Mouse (Mus musculus): ENCODE data around the gene Nek7. TPM values are rescaled to one million over a fixed set of nuclear protein-coding genes. Genes with fewer than 3 reads are reported as not detected.
A peak's percentile ranks its signal among the peaks of the same experiment; 100 is the strongest.

Gene Nek7
- polyA plus RNA-seq, 1 experiment from 2014 or later: 16.0 TPM

DNA sequence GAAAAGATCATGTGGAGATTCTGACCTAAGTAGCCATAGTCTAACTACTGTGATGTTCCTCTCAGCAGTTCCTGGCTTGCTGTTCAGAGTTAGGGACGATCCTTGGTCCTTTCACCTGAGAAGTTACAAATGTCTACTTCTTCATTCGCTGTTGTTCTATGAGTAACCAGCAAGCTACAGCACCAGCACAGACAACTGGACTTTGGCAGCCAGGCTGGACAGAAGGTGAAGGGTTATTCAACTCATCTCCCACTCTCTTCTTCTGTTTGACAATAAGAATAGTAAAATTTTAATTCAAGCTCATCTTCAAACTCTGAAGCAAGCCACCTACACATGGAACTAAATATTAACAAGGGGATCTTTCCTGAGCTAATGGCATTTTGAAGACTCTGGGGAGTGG, 33.0 kb downstream of the Nek7 start:
- H3K27me3 ChIP-seq: no peaks in the 10 kb centered on the region
- no peaks in the 10 kb centered on the region for H3K9me3 ChIP-seq (replicated peaks)
- no peak overlapping the region for H3K9ac ChIP-seq
- H3K4me2 ChIP-seq: no peak overlapping the region
- peaks cover 3% of the 10 kb centered on the region; the same call in 1 of the 2 replicates for H3K4me1 ChIP-seq (replicated peaks)
- no peak for ATAC-seq (ENCODE audit: insufficient read depth)
- no peak overlapping the region for H3K27ac ChIP-seq (replicated peaks)
- H3K36me3 ChIP-seq (replicated peaks): no peaks in the 10 kb centered on the region
- 67% methylated on average over 2 of the region's 2 CpGs for WGBS (ENCODE audit: insufficient replicate concordance)
- H3K4me3 ChIP-seq (replicated peaks): no peak overlapping the region

DNA sequence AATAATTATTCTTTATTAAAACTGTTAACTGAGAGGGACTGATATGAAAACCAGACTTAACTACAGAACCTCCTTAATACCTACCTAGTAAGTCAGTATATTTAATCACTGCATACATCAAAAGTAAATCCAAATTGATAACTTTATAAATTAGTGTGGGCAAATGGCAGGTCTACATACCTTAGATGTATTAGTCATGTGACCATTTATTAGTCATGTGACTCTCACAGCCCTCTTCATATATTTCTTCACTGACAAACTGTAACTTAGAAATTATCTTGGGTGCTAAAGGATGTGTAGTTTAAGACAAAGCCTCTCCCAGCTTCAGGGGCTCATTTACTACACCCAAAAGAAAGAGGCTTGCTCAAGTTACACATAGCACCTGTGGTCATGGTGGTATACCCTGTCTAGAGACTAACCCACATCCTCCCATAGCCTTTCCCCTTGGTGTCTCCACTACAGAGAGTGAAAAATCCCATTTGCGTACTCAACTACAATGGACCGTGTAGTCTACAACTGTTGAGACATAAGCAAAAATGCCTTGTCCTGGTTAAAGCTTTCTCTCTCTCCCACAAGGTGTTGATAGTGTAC, 35.4 kb downstream of the Nek7 start:
- 95% methylated on average over 2 of the region's 2 CpGs for WGBS (ENCODE audit: insufficient replicate concordance)
- no peak overlapping the region for H3K27ac ChIP-seq (replicated peaks)
- no peak overlapping the region for H3K9ac ChIP-seq
- no peaks in the 10 kb centered on the region for H3K9me3 ChIP-seq (replicated peaks)
- no peaks in the 10 kb centered on the region for H3K27me3 ChIP-seq
- H3K4me2 ChIP-seq: no peak overlapping the region
- no peaks in the 10 kb centered on the region for H3K36me3 ChIP-seq (replicated peaks)
- no peak for ATAC-seq (ENCODE audit: insufficient read depth)
- H3K4me1 ChIP-seq (replicated peaks): peaks cover 16% of the 10 kb centered on the region
- no peak overlapping the region for H3K4me3 ChIP-seq (replicated peaks)

DNA sequence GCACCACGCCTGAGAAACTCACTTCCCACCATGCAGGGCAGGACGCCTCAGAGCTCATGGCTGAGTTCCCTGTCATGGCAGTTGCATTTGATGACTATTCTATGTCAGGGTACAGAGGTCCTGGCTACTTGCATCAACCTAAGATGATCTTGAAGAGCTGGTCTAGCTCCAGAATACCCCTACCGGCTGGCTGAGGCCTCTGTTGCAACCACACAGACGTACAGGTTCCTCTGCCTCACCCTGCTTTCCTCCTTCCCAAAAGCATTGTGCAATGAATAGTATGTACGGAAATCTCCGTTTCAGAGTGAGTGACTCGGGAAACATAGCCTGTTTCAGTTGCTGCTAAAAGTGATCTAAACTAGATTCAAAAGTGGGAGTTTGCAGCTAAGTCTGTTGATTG, 37.7 kb downstream of the Nek7 start:
- no peak for ATAC-seq (ENCODE audit: insufficient read depth)
- Histone ChIP-seq H3K4me2 (no peak overlapping the region), H3K4me3 (replicated peaks) (no peak overlapping the region), H3K27ac (replicated peaks) (no peak overlapping the region), H3K9ac (no peak overlapping the region), H3K36me3 (replicated peaks) (no peaks in the 10 kb centered on the region), H3K9me3 (replicated peaks) (no peaks in the 10 kb centered on the region), H3K4me1 (replicated peaks) (peaks cover 21% of the 10 kb centered on the region), H3K27me3 (no peaks in the 10 kb centered on the region)
- WGBS (ENCODE audit: insufficient replicate concordance): 64% methylated on average over 7 of the region's 7 CpGs

DNA sequence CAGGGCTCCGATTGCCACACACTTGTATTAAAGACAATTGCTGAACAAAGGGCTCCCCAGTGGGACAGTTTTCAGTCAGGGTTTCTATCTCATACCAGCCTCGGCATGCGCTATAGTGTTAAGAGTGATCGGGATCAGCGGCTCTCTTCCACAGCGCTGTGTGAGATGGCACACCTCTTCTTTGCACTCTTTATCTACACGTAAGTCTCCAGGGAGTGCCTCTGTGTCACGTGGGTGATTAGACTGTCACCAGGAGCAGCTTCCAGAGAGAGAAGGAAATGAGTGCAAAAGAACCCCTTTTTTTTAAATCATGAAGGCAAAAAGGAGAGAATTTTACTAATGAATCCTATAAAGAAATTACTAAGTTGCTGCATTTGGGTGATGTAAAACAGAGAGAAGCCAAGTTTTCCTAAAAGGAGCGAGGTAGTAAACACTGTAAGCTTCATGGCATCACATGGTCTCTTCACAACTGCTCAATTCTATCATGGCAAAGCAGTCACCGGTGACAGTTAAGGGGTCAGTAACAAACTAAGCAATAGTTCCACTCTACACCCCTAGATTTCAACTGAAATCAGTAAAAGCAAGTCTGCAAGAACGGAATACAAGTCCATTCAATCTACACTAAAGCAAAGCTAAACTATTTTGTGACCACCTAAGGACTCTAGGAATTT, 40.0 kb downstream of the Nek7 start:
- no peak overlapping the region for H3K4me3 ChIP-seq (replicated peaks)
- WGBS (ENCODE audit: insufficient replicate concordance): 32% methylated on average over 11 of the region's 11 CpGs
- H3K9ac ChIP-seq: no peak overlapping the region
- H3K9me3 ChIP-seq (replicated peaks): no peaks in the 10 kb centered on the region
- no peaks in the 10 kb centered on the region for H3K27me3 ChIP-seq
- H3K27ac ChIP-seq (replicated peaks): peak overlapping the region; percentile 43; the same call in 1 of the 2 replicates
- no peaks in the 10 kb centered on the region for H3K36me3 ChIP-seq (replicated peaks)
- ATAC-seq (ENCODE audit: insufficient read depth): peak; percentile 97
- H3K4me2 ChIP-seq: peak overlapping the region; percentile 48
- peaks cover 21% of the 10 kb centered on the region for H3K4me1 ChIP-seq (replicated peaks)

DNA sequence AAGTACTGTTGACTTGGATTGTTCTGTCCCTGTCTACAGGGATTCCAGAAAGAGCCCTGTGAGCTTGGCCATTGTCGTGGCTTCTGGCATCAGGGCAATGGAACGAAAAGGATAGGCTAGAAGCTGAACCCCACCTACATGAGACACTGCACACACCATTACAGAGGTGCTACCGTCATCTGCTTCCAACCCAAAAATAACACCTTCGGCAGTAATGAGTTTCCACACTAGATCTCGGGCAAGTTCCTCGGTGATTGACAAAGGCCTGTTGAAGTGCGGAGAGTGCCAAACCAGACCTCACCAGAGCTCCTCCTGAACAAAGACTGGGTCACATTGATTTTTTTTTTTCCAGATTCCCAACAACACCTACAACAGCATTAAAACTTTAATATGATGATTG, 40.7 kb downstream of the Nek7 start:
- Histone ChIP-seq H3K4me1 (replicated peaks) (peaks cover 21% of the 10 kb centered on the region), H3K9me3 (replicated peaks) (no peaks in the 10 kb centered on the region), H3K4me2 (peak overlapping the region; percentile 48; the same call in 1 of the 2 replicates), H3K9ac (no peak overlapping the region), H3K36me3 (replicated peaks) (no peaks in the 10 kb centered on the region), H3K27ac (replicated peaks) (no peak overlapping the region), H3K4me3 (replicated peaks) (no peak overlapping the region), H3K27me3 (no peaks in the 10 kb centered on the region)
- ATAC-seq (ENCODE audit: insufficient read depth): no peak
- WGBS (ENCODE audit: insufficient replicate concordance): 83% methylated on average over 7 of the region's 7 CpGs

DNA sequence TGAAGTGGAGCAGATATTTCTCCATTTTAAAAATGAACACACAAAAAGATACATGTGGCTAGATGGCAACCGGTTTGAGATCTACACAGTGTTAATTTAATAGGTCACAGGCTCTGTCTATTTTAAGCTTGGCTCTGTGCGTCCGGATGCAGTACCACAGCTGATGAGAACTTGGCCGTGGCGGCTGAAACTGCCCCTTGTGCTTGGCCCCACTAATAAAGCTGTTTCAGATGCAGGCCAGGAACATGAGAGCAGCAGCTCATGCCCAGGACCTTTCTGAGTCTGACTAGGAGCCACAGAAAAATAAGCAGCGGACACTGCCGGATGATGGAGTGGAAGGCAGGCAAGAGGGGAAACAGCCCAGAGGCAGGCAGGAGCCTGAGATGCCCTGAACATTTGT, 43.1 kb downstream of the Nek7 start:
- no peak for ATAC-seq (ENCODE audit: insufficient read depth)

DNA sequence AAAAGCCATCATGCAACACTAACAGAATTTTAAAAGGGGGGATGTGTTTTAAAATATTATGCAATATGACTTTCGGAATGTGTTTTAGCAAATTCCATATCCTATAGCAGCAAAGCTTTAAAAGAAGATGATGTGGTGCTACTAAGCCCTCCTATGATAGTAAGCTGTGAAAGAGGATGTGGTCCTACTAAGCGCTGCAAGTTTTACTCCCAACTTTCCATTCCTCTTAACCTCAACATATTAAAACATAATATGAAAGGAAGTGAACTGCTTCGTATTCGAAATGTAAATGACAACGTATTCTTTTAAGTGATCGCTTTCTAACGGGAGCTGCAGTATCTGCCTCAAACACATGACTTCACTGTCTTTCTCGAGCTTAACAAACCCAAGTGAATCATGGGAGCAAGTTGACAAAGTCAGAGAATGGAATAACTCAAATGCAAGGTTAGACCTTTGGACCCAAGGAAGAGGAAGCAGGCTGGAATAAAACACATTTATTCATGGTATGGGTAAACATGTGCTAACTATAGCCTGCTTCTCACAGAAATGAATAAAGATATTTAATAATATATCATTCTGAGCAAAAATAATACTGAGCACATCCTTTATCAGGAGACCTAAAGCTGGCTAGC, 43.8 kb downstream of the Nek7 start:
- no peaks in the 10 kb centered on the region for H3K36me3 ChIP-seq (replicated peaks)
- H3K27ac ChIP-seq (replicated peaks): no peak overlapping the region
- ATAC-seq (ENCODE audit: insufficient read depth): no peak
- 80% methylated on average over 8 of the region's 8 CpGs for WGBS (ENCODE audit: insufficient replicate concordance)
- no peaks in the 10 kb centered on the region for H3K9me3 ChIP-seq (replicated peaks)
- no peak overlapping the region for H3K4me2 ChIP-seq
- peaks cover 25% of the 10 kb centered on the region for H3K4me1 ChIP-seq (replicated peaks)
- no peak overlapping the region for H3K4me3 ChIP-seq (replicated peaks)
- no peak overlapping the region for H3K9ac ChIP-seq
- no peaks in the 10 kb centered on the region for H3K27me3 ChIP-seq

More for the DNA sequence above, 43.1 kb downstream of the Nek7 start:
- H3K36me3 ChIP-seq (replicated peaks): no peaks in the 10 kb centered on the region
- no peak overlapping the region for H3K4me3 ChIP-seq (replicated peaks)
- H3K4me2 ChIP-seq: no peak overlapping the region
- no peak overlapping the region for H3K9ac ChIP-seq
- H3K9me3 ChIP-seq (replicated peaks): no peaks in the 10 kb centered on the region
- H3K27me3 ChIP-seq: no peaks in the 10 kb centered on the region
- WGBS (ENCODE audit: insufficient replicate concordance): 66% methylated on average over 7 of the region's 7 CpGs
- peaks cover 19% of the 10 kb centered on the region for H3K4me1 ChIP-seq (replicated peaks)
- H3K27ac ChIP-seq (replicated peaks): no peak overlapping the region

DNA sequence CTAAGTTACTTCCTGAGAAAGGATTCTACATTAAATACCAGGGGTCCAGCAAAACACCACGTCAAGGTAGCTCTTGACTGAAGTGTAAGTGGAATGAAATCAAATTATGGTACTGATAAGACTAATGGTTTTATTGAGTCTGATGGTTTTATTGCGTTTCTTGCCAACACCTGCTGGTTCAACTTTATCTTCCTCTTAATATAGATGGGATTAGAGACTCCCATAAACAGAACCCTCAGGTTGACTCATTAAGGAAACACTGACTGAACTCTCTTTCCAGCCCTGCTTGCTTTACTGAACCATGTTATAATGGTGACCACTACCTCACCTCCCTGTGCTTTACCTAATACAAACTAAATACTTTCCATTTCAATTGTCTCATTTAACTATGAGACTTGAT, 44.3 kb downstream of the Nek7 start:
- 79% methylated on average over 2 of the region's 2 CpGs for WGBS (ENCODE audit: insufficient replicate concordance)
- Histone ChIP-seq H3K27ac (replicated peaks) (no peak overlapping the region), H3K4me2 (no peak overlapping the region), H3K4me3 (replicated peaks) (no peak overlapping the region), H3K27me3 (no peaks in the 10 kb centered on the region), H3K4me1 (replicated peaks) (peaks cover 27% of the 10 kb centered on the region), H3K36me3 (replicated peaks) (no peaks in the 10 kb centered on the region), H3K9ac (no peak overlapping the region), H3K9me3 (replicated peaks) (no peaks in the 10 kb centered on the region)
- no peak for ATAC-seq (ENCODE audit: insufficient read depth)

DNA sequence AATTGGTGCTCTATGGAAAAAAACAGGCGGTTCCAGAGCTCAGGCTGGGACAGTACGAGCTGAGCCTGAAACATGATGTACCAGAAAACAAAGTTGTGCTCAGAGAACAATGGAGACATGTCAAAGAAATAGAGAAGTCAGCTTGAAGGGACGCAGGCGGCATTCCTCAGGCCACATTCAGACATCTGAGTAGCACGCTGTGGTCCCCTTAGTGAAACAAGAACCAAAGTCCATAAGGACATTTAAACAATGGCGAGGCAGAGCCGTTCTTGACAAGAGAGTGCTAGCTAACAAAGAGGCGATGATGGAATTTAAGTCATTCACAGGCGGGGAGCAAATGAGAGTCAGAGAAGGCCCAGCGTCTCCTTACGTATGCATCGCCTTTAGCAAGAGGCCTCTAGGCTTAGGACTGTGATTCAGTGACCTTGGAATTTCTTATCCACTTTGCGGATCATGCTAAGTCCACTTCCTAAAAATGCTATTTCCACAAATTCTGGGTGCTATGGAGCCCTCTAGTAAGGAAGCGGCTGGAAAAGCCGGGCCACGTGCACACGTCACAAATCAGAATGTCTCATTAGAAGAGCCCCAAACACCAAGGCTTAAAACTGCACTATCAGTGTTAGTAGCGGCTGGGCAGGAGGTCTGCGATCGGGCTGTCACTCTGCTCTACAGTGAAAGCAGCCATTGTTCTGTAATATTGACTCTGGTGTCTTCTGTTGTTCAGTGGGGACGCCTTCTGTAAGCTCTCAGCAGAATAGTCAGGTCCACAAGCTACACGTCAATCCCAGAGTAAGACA, 48.2 kb downstream of the Nek7 start:
- no peak for ATAC-seq (ENCODE audit: insufficient read depth)
- 77% methylated on average over 22 of the region's 22 CpGs for WGBS (ENCODE audit: insufficient replicate concordance)
- no peak overlapping the region for H3K9ac ChIP-seq

DNA sequence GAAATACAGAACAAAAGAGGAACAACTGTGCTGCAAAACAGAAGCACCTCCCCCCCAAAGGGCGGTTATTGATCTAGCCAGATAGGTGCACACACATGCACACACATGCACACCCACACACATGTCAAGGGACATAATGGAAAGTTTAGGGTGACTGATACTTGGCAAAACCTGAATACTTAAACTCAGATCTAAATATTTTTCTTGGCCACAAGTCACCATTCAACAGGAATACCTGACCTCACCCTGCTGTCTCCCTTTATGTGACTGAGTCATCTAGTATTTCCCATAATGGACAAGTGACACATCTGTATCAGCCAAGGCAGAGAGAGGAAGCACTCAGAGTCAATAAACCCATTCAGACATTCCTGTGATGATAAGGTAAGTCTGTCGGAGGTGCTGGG, 48.9 kb downstream of the Nek7 start:
- ATAC-seq (ENCODE audit: insufficient read depth): no peak
- Histone ChIP-seq H3K36me3 (replicated peaks) (no peaks in the 10 kb centered on the region), H3K4me3 (replicated peaks) (no peak overlapping the region), H3K27ac (replicated peaks) (no peak overlapping the region), H3K4me2 (no peak overlapping the region), H3K9me3 (replicated peaks) (no peaks in the 10 kb centered on the region), H3K9ac (no peak overlapping the region), H3K27me3 (no peaks in the 10 kb centered on the region), H3K4me1 (replicated peaks) (peaks cover 10% of the 10 kb centered on the region)
- WGBS (ENCODE audit: insufficient replicate concordance): 57% methylated on average over 2 of the region's 2 CpGs

More for the DNA sequence above, 48.2 kb downstream of the Nek7 start:
- Histone ChIP-seq H3K4me3 (replicated peaks) (no peak overlapping the region), H3K9me3 (replicated peaks) (no peaks in the 10 kb centered on the region), H3K36me3 (replicated peaks) (no peaks in the 10 kb centered on the region), H3K27me3 (no peaks in the 10 kb centered on the region), H3K27ac (replicated peaks) (no peak overlapping the region), H3K4me1 (replicated peaks) (peaks cover 10% of the 10 kb centered on the region), H3K4me2 (no peak overlapping the region)
